ENCODE assay signal across 20 mouse cellular contexts in the genomic region with DNA sequence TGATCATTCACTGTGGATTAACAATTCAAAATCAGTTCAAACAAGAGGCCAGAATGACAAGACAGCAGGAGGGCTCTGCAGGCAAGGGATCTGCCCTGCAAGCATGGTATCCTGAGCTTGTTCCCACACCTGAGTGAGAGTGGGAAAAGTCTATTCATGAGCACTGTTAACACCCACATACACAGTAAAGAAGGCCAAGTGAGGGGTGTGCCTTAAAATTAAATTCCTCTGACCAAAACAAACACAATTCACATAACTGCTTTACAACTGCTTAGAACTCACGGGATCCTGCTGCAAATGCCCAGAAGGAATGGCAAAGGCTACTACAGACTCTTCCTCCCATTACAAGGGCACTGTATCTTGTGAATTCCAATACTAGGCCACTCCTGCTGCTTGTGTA. TPM values are rescaled to one million over a fixed set of nuclear protein-coding genes. Genes with fewer than 3 reads are reported as not detected.
DNase-seq lines count a peak whose midpoint lies in the region; ATAC-seq and TF ChIP-seq lines count a peak whose summit lies in the region.
"Had no signal": no experiment of that assay in that cellular context is flagged by ENCODE, and none has a peak within 500 bp of the region (broad histone marks: within the 10 kb centered on the region; RNA-seq: fewer than 3 reads in every experiment).

No protein-coding gene starts in this region.

- peak overlapping the region; percentile 62; the same call in 1 of the 2 replicates for H3K27ac ChIP-seq in layer of hippocampus, adult 2 months
- H3K27ac ChIP-seq: embryonic facial prominence, embryonic 10.5 days; embryonic facial prominence, embryonic 12.5 days; forebrain, embryonic 13.5 days; forebrain, embryonic 15.5 days had no signal

- DNase-seq in layer of hippocampus, adult 2 months (ENCODE audit: low spot score in 2 of 2), result no peak
- no peak for DNase-seq in layer of hippocampus, adult 11-12 months (ENCODE audit: low spot score)
- peak; percentile 18 for DNase-seq in lung, postnatal 25 days (ENCODE audit: low spot score)
- DNase-seq in lung, postnatal 4 days, result no peak
- DNase-seq in cerebellum, postnatal 14 days, result no peak
- DNase-seq: adrenal gland, adult 2 months; adrenal gland, postnatal 10 days; adrenal gland, postnatal 25 days; cerebellum, adult 11 months; cerebellum, adult 18-20 months; cerebellum, adult 8-10 months; cerebellum, adult 9-11 months; cerebellum, postnatal 25 days; forebrain, postnatal 0 days had no signal

- no peak for ATAC-seq in megakaryocyte, adult 5-6 weeks (ENCODE audit: poor library complexity, severe bottlenecking)
- ATAC-seq: forebrain, embryonic 13.5 days; forebrain, embryonic 15.5 days; forebrain, postnatal 0 days had no signal

- H3K4me1 ChIP-seq in megakaryocyte, embryonic 14.5 days, result peaks cover 95% of the 10 kb centered on the region

- H3K36me3 ChIP-seq in megakaryocyte, embryonic 14.5 days (replicated peaks; ENCODE audit: low read length), result peaks cover 68% of the 10 kb centered on the region
- H3K36me3 ChIP-seq: embryonic facial prominence, embryonic 12.5 days; forebrain, embryonic 15.5 days had no signal

- TF ChIP-seq CTCF in layer of hippocampus, adult 2 months (conservative IDR thresholded peaks at IDR 0.05), result no peak

- H3K9me3 ChIP-seq in megakaryocyte, embryonic 14.5 days, result no peaks in the 10 kb centered on the region
- H3K9me3 ChIP-seq: embryonic facial prominence, embryonic 12.5 days; forebrain, embryonic 15.5 days had no signal

- no peaks in the 10 kb centered on the region for H3K27me3 ChIP-seq in megakaryocyte, embryonic 14.5 days (replicated peaks)
- H3K27me3 ChIP-seq: embryonic facial prominence, embryonic 12.5 days; forebrain, embryonic 13.5 days; forebrain, embryonic 15.5 days had no signal

- no peak overlapping the region for H3K4me3 ChIP-seq in layer of hippocampus, adult 2 months
- H3K4me3 ChIP-seq in megakaryocyte, embryonic 14.5 days (replicated peaks), result peak overlapping the region; percentile 59
- H3K4me3 ChIP-seq: embryonic facial prominence, embryonic 10.5 days; embryonic facial prominence, embryonic 12.5 days; forebrain, embryonic 13.5 days; forebrain, embryonic 15.5 days had no signal

RNA-seq across cellular contexts. Expression of gene Pik3cb, which starts 29.3 kb away (rescaled TPM):
- 10 to 100 TPM; 28.2 to 28.3 TPM for total RNA-seq in layer of hippocampus, adult 2 months (2021)
- 0.82 and 1.8 TPM in 2 replicates for polyA plus RNA-seq in megakaryocyte, embryonic 14.5 days (2012; ENCODE audit: insufficient read depth, low replicate concordance)
- 18.9 and 19.9 TPM in 2 replicates for total RNA-seq in megakaryocyte, adult 5-6 weeks (2015)
- 8.2 and 10.0 TPM in 2 replicates for total RNA-seq in megakaryocyte, adult 5-6 weeks (2017)
